Mouse (Mus musculus): ENCODE measurements around the gene Abcd3. TPM values are rescaled to one million over a fixed set of nuclear protein-coding genes. Genes with fewer than 3 reads are reported as not detected.
A peak's percentile ranks its signal among the peaks of the same experiment; 100 is the strongest.

Abcd3 gene
- polyA plus RNA-seq, 2 experiments: 6.1 to 16.5 TPM

DNA sequence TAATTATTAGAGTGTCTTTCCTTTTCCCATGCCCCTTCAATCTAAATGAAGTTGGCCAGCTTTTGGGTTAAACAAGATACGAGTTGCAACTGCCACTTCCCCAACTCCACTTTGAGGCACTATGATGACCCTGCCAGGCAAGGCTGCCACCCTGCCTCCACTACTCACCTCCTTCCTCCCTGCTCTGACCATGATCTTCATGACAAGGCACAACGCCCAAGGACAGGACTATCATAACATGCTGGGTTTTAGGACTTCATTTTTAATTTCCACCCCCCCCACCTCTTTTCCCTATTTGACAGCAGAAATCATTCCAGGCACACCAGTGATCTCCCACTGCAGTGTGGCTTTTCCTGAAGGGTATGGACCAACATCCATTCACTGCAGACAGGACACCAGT lies 77.2 kb downstream of the Abcd3 start:
- 21% methylated on average over 2 of the region's 2 CpGs for WGBS (ENCODE audit: insufficient replicate concordance)

DNA sequence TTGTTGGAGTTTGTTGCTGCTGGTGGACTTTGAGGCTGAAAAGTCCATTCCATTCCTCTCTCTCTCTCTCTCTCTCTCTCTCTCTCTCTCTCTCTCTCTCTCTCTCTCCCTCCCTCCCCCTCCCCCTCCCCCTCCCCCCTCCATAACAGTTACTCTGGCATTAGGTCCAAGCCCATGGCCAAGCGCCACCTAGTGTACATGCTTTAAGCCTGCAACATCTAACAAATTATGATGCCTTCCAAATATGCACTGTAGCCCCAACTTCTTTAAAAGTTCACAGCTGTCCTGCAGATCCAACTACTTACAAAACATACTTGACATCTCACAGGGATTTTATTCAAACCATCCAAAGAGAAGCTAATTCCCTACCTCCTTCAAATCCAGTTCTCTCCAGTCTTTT lies 77.6 kb downstream of the Abcd3 start:
- peaks cover 0 to 9% of the 10 kb centered on the region in 2 experiments; a peak in 2 of 4 replicates for H3K4me1 ChIP-seq (replicated peaks; ENCODE audit: control insufficient read depth in 2 of 2, insufficient read depth in 2 of 2, low read length in 1 of 2)
- WGBS (ENCODE audit: insufficient replicate concordance): 30% methylated on average over 1 of the region's 1 CpGs
- H3K4me2 ChIP-seq (ENCODE audit: low read depth): no peak overlapping the region
- no peak overlapping the region for H3K27ac ChIP-seq
- peak; percentile 38; the same call in 1 of the 2 replicates for TF ChIP-seq CTCF (IDR thresholded peaks at IDR 0.05; ENCODE audit: low read depth)
- TF ChIP-seq EP300 (IDR thresholded peaks at IDR 0.05; ENCODE audit: low read depth): no peak
- no peak for DNase-seq (ENCODE audit: low read depth in 3 of 3, low spot score in 3 of 3)
- no peak for ATAC-seq (ENCODE audit: insufficient read depth)
- H3K9ac ChIP-seq (replicated peaks): no peak overlapping the region
- no peaks in the 10 kb centered on the region for H3K27me3 ChIP-seq (ENCODE audit: control insufficient read depth, insufficient read depth, low read length)
- H3K36me3 ChIP-seq (replicated peaks; ENCODE audit: control insufficient read depth, insufficient read depth, low read depth): no peaks in the 10 kb centered on the region
- no peaks in the 10 kb centered on the region for H3K9me3 ChIP-seq (ENCODE audit: control insufficient read depth, low read length)
- no peak overlapping the region for H3K4me3 ChIP-seq (ENCODE audit: insufficient read depth in 1 of 2, low read depth in 2 of 2, low read length in 2 of 2)

More for the DNA sequence above, 77.2 kb downstream of the Abcd3 start:
- ATAC-seq (ENCODE audit: insufficient read depth) (no peak), DNase-seq (ENCODE audit: low read depth in 3 of 3, low spot score in 3 of 3) (no peak)
- peaks cover 0 to 9% of the 10 kb centered on the region in 2 experiments; a peak in 2 of 4 replicates for H3K4me1 ChIP-seq (replicated peaks; ENCODE audit: control insufficient read depth in 2 of 2, insufficient read depth in 2 of 2, low read length in 1 of 2)
- no peaks in the 10 kb centered on the region for H3K36me3 ChIP-seq (replicated peaks; ENCODE audit: control insufficient read depth, insufficient read depth, low read depth)
- H3K9ac ChIP-seq (replicated peaks): no peak overlapping the region
- TF ChIP-seq CTCF (IDR thresholded peaks at IDR 0.05; ENCODE audit: low read depth) (no peak), EP300 (IDR thresholded peaks at IDR 0.05; ENCODE audit: low read depth) (no peak)
- H3K4me2 ChIP-seq (ENCODE audit: low read depth): no peak overlapping the region
- H3K9me3 ChIP-seq (ENCODE audit: control insufficient read depth, low read length): no peaks in the 10 kb centered on the region
- no peaks in the 10 kb centered on the region for H3K27me3 ChIP-seq (ENCODE audit: control insufficient read depth, insufficient read depth, low read length)
- no peak overlapping the region for H3K27ac ChIP-seq
- no peak overlapping the region for H3K4me3 ChIP-seq (ENCODE audit: insufficient read depth in 1 of 2, low read depth in 2 of 2, low read length in 2 of 2)

DNA sequence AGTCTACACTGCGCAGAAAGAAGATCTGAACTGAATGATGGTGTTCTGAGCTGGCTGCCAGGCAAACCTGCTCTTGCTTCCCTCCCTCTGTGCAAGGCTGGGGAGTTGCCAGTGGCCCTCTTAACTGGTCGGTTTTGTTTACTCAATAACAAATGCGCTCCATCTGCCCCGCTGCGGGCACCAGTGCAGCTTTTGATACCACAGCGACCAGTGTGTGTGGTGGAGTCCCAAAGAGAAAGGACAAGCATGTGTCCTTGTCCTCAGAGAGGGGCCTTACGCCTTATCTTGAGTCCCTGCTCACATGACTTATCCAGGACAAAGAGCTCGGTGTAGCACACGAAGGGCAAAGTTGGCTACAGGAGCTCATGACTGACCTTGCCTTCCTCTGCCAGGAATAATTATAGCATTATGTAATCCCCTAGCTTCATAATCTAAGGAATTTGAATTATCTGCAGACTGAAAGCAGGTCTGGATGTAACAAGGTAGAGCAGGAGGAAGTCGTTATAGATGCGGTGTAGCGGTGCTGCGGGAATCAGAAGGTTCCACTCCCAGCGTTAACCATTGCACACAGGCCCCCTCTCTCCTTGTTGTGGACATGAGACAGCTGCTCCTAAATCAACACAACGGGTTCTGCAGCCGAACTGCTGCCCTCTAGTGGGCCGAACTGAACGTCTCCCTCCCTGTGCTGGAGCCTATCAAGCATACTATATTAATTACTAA lies 78.9 kb downstream of the Abcd3 start:
- DNase-seq (ENCODE audit: low read depth in 3 of 3, low spot score in 3 of 3): peak in 2 of 3 experiments; percentile 11 to 20
- WGBS (ENCODE audit: insufficient replicate concordance): 40% methylated on average over 18 of the region's 18 CpGs
- Histone ChIP-seq H3K4me2 (ENCODE audit: low read depth) (no peak overlapping the region), H3K9ac (replicated peaks) (no peak overlapping the region), H3K9me3 (ENCODE audit: control insufficient read depth, low read length) (no peaks in the 10 kb centered on the region), H3K36me3 (replicated peaks; ENCODE audit: control insufficient read depth, insufficient read depth, low read depth) (no peaks in the 10 kb centered on the region), H3K27ac (no peak overlapping the region), H3K27me3 (ENCODE audit: control insufficient read depth, insufficient read depth, low read length) (no peaks in the 10 kb centered on the region), H3K4me3 (ENCODE audit: insufficient read depth in 1 of 2, low read depth in 2 of 2, low read length in 2 of 2) (no peak overlapping the region), H3K4me1 (replicated peaks; ENCODE audit: control insufficient read depth in 2 of 2, insufficient read depth in 2 of 2, low read length in 1 of 2) (peaks cover 0 to 9% of the 10 kb centered on the region in 2 experiments; a peak in 2 of 4 replicates)
- TF ChIP-seq EP300 (IDR thresholded peaks at IDR 0.05; ENCODE audit: low read depth) (no peak), CTCF (IDR thresholded peaks at IDR 0.05; ENCODE audit: low read depth) (peak; percentile 77)
- ATAC-seq (ENCODE audit: insufficient read depth): no peak

DNA sequence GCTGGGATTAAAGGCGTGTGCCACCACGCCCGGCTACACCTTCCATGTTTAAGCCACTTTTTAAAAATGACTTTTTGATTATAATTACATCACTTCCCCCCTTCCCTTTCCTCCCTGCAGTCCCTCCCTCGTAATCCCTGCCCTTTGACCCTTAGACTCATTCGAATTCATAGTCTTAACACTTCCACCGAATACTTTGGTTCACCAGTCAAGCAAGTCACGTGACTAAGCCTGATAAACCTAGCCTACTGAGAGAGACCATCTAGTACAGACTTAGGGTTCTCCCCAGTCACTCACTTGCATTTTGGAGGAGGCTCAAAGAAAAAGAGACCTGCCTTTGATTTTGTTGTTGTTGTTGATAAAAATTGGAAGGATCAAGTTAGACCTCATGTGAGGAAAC lies 79.6 kb downstream of the Abcd3 start:
- no peak overlapping the region for H3K27ac ChIP-seq
- H3K4me1 ChIP-seq (replicated peaks; ENCODE audit: control insufficient read depth in 2 of 2, insufficient read depth in 2 of 2, low read length in 1 of 2): peaks cover 0 to 9% of the 10 kb centered on the region in 2 experiments; a peak in 2 of 4 replicates
- no peaks in the 10 kb centered on the region for H3K36me3 ChIP-seq (replicated peaks; ENCODE audit: control insufficient read depth, insufficient read depth, low read depth)
- H3K9ac ChIP-seq (replicated peaks): no peak overlapping the region
- no peak overlapping the region for H3K4me2 ChIP-seq (ENCODE audit: low read depth)
- H3K27me3 ChIP-seq (ENCODE audit: control insufficient read depth, insufficient read depth, low read length): no peaks in the 10 kb centered on the region
- ATAC-seq (ENCODE audit: insufficient read depth) (no peak), DNase-seq (ENCODE audit: low read depth in 3 of 3, low spot score in 3 of 3) (no peak)
- no peaks in the 10 kb centered on the region for H3K9me3 ChIP-seq (ENCODE audit: control insufficient read depth, low read length)
- no peak overlapping the region for H3K4me3 ChIP-seq (ENCODE audit: insufficient read depth in 1 of 2, low read depth in 2 of 2, low read length in 2 of 2)
- WGBS (ENCODE audit: insufficient replicate concordance): 65% methylated on average over 7 of the region's 7 CpGs
- no peak for TF ChIP-seq EP300 (IDR thresholded peaks at IDR 0.05; ENCODE audit: low read depth)
- no peak for TF ChIP-seq CTCF (IDR thresholded peaks at IDR 0.05; ENCODE audit: low read depth)

DNA sequence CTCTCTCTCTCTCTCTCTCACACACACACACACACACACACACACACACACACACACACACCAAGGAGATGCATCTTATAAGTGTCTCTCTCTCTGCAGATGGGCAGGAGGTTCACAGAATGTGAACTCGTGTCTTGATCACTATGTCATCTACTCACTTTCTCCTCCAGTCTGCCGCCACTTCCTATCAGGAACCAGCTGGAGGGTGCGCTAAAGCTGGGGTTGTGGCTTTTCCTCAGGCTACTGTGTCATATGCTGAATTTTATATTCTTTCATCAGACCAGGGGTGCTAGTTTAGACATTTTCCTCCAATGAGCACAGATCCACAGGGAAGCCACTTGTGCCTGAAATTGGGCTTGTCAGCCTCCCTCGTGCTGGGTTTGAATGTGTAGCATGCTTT lies 85.4 kb downstream of the Abcd3 start:
- Histone ChIP-seq H3K36me3 (replicated peaks; ENCODE audit: control insufficient read depth, insufficient read depth, low read depth) (no peaks in the 10 kb centered on the region), H3K4me2 (ENCODE audit: low read depth) (no peak overlapping the region), H3K9me3 (ENCODE audit: control insufficient read depth, low read length) (no peaks in the 10 kb centered on the region), H3K27me3 (ENCODE audit: control insufficient read depth, insufficient read depth, low read length) (no peaks in the 10 kb centered on the region), H3K9ac (replicated peaks) (no peak overlapping the region), H3K4me1 (replicated peaks; ENCODE audit: control insufficient read depth in 2 of 2, insufficient read depth in 2 of 2, low read length in 1 of 2) (no peaks in the 10 kb centered on the region), H3K4me3 (ENCODE audit: insufficient read depth in 1 of 2, low read depth in 2 of 2, low read length in 2 of 2) (no peak overlapping the region), H3K27ac (no peak overlapping the region)
- DNase-seq (ENCODE audit: low read depth in 3 of 3, low spot score in 3 of 3) (no peak), ATAC-seq (ENCODE audit: insufficient read depth) (no peak)
- TF ChIP-seq CTCF (IDR thresholded peaks at IDR 0.05; ENCODE audit: low read depth) (no peak), EP300 (IDR thresholded peaks at IDR 0.05; ENCODE audit: low read depth) (no peak)
- WGBS (ENCODE audit: insufficient replicate concordance): 30% methylated on average over 4 of the region's 4 CpGs

Measured in liver, embryonic 14.5 days (tissue).